Mouse (Mus musculus) erythroblast, embryonic 14.5 days (primary cell): Measurements from ENCODE around the gene Map2k2. TPM values are rescaled to one million over a fixed set of nuclear protein-coding genes. Genes with fewer than 3 reads are reported as not detected.

Experiments
- H3K27me3 ChIP-seq: 2 replicates; pipeline ENCODE4 v1.6.1; 2012; ENCODE audit warnings: inconsistent platforms; ENCODE audit not compliant: control insufficient read depth
- H3K36me3 ChIP-seq: 2 replicates; pipeline ENCODE4 v1.6.1; 2012; ENCODE audit warnings: mild to moderate bottlenecking, inconsistent platforms; ENCODE audit not compliant: control insufficient read depth
- H3K4me1 ChIP-seq: 2 replicates; pipeline ENCODE4 v1.6.1; 2012; ENCODE audit warnings: inconsistent platforms; ENCODE audit not compliant: control insufficient read depth
- H3K4me3 ChIP-seq: replicated peaks from 2 replicates; pipeline ENCODE3; 2012; ENCODE audit warnings: moderate library complexity, mild to moderate bottlenecking, inconsistent platforms
- H3K9me3 ChIP-seq: 2 replicates; pipeline ENCODE4 v1.6.1; 2012; ENCODE audit warnings: low read length, inconsistent platforms, mixed read lengths; ENCODE audit not compliant: control insufficient read depth
- GATA1 ChIP-seq: IDR thresholded peaks from 2 replicates; pipeline ENCODE4 v1.6.1; 2012; ENCODE audit warnings: low read length, inconsistent platforms, mixed read lengths
- TAL1 ChIP-seq: IDR thresholded peaks from 3 replicates; pipeline ENCODE4 v1.6.1; 2012; ENCODE audit warnings: low read length, inconsistent platforms, mixed read lengths
- polyA plus RNA-seq: library from polyadenylated mRNA; stranded (reverse); fragments of >175 nt; gene quantifications from 2 replicates; pipeline ENCODE4 v1.2.3, GENCODE M21; 2012

The Map2k2 gene
- polyA plus RNA-seq, 1 experiment = 89.1 TPM

DNA sequence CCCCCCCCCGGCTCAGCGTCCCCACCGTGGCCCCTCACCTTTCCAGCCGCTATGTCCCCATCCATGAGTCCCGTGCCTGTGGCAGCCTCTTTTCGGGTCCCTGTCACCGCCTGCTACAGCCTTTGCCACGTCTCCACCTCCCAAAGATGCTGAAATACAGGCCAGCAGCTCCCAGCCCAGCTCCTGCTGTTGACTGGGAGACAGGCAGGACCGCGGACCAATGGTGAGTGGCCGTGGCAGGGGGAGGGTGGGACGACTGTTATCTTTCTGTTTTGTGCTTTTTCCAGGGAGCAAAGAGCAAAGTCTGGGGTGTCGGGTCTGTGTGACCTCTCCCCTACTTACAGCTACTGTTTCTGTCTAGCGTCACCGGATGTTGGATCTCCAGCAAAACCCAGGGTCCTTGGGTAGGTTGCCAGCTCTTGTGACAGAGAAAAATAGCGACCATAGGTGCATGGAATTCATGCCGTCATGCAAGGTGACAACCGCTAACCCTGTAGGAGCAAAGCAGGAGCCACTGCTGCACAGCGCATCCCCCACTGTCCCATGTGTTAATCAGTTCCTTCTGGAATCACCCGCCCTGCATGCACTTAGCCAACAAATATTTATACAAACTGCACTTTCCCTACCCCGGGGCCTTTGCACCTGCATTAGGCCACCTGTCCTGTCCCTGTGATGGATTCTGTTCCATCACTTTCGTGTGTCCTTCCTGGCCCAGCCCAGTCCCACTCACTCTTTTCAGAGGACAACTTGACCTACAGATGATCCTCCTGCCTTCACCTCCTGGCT is 13.1 kb upstream of the Map2k2 start:
- Histone ChIP-seq H3K4me3 (peak overlapping the region; percentile 41), H3K4me1 (peaks cover 74% of the 10 kb centered on the region), H3K27me3 (no peaks in the 10 kb centered on the region)

DNA sequence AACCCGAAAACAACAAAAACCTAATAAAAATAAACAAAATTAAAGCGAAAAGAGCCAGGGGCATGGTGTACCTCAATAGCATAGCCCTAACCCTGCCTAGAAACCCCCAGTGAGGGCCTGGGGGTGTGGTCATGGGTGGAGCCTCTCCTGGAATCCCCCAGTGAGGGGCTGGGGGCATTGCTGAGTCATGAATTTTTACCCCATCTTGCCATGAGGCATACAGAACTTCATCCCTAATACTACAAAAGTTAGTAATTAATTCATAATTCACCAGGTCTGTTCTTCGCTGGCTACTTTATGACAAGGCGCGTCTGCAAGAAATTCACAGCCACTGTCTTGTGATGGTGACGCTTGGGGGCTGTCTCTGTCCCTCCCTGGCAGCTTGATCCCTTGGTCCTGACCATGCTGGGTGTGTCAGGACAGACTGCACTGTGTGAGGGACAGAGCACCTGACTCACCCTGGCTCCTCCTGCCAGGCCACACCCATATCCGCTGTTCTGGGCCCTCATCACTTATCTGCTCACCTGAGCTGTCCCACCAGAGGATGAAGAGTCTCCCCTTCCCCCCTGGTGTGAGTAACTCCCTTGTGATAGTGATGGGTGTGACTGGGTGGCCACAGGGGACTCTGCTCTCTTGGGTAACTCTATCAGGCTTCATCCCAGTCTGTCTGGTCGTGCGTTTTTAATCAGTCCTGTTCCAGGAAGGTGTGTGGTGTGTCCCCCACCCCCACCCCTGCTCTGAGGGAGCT is 10.6 kb upstream of the Map2k2 start:
- Histone ChIP-seq H3K4me3 (peak overlapping the region; percentile 1), H3K36me3 (peaks cover 8% of the 10 kb centered on the region), H3K4me1 (peaks cover 79% of the 10 kb centered on the region), H3K27me3 (no peaks in the 10 kb centered on the region), H3K9me3 (peaks cover 6% of the 10 kb centered on the region)
- TF ChIP-seq GATA1 = no peak
- TF ChIP-seq TAL1 = no peak

More for the DNA sequence above, 13.1 kb upstream of the Map2k2 start:
- Histone ChIP-seq H3K9me3 (peaks cover 13% of the 10 kb centered on the region), H3K36me3 (peaks cover 16% of the 10 kb centered on the region)
- no peak for TF ChIP-seq GATA1
- no peak for TF ChIP-seq TAL1

DNA sequence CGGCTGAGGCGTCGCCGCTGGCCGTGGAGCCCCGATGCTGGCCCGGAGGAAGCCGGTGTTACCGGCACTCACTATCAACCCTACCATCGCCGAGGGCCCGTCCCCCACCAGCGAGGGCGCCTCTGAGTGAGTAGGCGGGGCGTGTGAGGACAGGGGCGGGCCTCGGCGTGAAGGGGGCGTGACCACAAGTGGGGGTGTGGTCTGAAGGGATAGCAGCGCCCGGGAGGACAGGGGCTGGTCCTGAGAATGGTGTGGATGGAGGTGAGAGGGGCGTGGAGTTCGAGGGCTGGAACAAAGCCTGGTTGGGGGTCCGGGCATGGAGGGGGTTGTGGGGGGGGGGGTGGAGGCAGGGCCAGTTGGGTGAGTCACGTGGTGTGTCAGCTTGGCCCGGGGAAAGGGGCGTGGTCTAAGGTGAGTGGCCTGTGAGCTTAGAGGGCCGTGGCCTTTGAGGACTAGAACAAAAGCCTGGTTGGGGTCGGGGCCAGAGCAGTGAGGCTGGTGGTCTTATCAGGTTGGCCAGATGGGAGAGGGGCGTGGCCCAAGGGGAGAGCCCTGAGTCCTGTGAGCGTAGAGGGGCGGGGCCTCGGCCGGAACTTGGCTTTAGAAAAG is 502 bp downstream of the Map2k2 start:
- peak overlapping the region; percentile 82 for H3K4me3 ChIP-seq
- H3K9me3 ChIP-seq = no peaks in the 10 kb centered on the region
- H3K4me1 ChIP-seq = peaks cover 91% of the 10 kb centered on the region
- H3K27me3 ChIP-seq = no peaks in the 10 kb centered on the region
- H3K36me3 ChIP-seq = peaks cover 43% of the 10 kb centered on the region
- TF ChIP-seq GATA1 = no peak
- peak; percentile 61 for TF ChIP-seq TAL1

DNA sequence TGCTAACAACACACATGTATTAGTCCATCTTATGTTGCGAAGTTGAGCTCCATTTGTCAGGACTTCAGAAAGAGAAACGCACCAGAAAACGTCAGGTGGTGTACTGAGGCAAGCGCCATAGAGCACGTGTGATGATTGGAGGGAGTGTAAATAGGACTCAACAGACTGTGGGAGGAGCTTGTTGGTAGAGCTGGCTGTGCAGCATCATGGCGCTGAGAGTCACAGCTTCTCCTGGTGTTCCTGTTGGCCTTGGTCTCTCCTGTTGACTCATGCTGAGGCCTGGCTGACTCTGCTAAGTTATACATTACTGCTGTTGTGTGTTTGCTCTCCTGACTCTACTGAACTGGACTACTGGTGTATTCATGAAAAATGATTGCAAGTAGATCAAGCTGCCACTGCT is 7.2 kb downstream of the Map2k2 start:
- no peak for TF ChIP-seq GATA1
- no peak for TF ChIP-seq TAL1
- peaks cover 34% of the 10 kb centered on the region for H3K4me1 ChIP-seq
- no peak overlapping the region for H3K4me3 ChIP-seq
- H3K9me3 ChIP-seq = no peaks in the 10 kb centered on the region
- H3K27me3 ChIP-seq = no peaks in the 10 kb centered on the region
- peaks cover 96% of the 10 kb centered on the region for H3K36me3 ChIP-seq

DNA sequence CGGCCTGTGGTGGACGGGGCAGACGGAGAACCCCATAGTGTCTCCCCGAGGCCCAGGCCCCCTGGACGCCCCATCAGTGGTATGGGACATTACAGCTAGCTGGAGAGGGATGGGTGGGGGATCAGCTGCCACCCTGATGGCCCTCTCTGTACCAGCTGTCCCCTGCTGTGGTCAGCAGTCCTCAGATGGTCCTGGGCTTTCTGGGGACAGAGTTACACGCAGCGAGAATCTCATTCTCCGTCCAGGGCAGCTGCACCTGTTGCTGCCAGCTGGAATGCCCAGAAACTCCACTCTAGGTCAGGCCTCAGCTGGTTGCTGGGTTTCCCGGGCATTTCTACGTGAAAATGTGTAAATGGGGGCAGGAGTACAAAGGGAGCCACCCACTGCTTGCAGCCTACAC is 13.9 kb downstream of the Map2k2 start:
- H3K4me1 ChIP-seq = peaks cover 33% of the 10 kb centered on the region
- peaks cover 96% of the 10 kb centered on the region for H3K36me3 ChIP-seq
- H3K9me3 ChIP-seq = no peaks in the 10 kb centered on the region
- no peak overlapping the region for H3K4me3 ChIP-seq
- no peak for TF ChIP-seq TAL1
- TF ChIP-seq GATA1 = no peak
- H3K27me3 ChIP-seq = no peaks in the 10 kb centered on the region

DNA sequence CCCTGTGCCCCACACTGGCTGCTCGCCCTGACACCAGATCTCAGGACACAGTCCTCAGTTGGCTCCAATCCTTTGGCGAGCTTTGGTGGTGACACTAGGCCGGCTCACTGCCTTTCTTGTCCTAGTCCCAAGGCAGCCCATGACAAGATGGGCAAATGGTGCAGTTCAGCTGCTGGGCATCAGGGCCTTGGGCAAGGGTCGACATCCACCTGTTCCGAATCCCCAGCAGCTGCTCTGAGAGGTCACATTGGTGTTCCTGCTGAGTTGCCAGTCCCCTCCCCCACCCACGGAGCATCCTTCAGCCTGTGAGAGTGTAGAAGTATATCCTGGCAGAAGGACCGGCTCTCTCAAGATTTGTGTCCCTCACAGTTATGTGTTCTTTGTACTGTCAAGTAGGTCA is 14.9 kb downstream of the Map2k2 start:
- Histone ChIP-seq H3K36me3 (peaks cover 93% of the 10 kb centered on the region), H3K4me3 (no peak overlapping the region), H3K9me3 (no peaks in the 10 kb centered on the region), H3K27me3 (no peaks in the 10 kb centered on the region), H3K4me1 (peaks cover 34% of the 10 kb centered on the region)
- TF ChIP-seq GATA1 (no peak), TAL1 (no peak)

DNA sequence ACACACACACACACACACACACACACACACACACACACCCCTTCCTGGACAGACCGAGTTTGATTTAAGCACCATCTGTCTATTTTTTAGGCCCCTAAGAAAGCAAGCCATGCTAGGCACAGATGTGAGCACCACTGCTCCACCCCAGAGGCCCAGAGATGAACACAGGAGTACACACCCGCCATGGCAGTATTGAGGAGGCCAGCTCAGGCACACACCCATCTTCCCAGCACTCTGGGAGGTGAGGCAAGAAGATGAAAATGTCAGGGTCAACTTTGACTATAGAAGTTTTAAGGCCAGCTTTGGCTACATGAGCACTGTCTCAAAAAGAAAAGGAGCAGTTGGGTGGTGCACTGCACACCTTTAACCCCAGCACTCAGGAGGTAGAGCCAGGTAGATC is 17.2 kb downstream of the Map2k2 start:
- Histone ChIP-seq H3K4me3 (no peak overlapping the region), H3K27me3 (peaks cover 3% of the 10 kb centered on the region; the same call in 1 of the 2 replicates), H3K36me3 (peaks cover 73% of the 10 kb centered on the region), H3K9me3 (no peaks in the 10 kb centered on the region), H3K4me1 (peaks cover 44% of the 10 kb centered on the region)
- TF ChIP-seq TAL1 (no peak), GATA1 (no peak)

DNA sequence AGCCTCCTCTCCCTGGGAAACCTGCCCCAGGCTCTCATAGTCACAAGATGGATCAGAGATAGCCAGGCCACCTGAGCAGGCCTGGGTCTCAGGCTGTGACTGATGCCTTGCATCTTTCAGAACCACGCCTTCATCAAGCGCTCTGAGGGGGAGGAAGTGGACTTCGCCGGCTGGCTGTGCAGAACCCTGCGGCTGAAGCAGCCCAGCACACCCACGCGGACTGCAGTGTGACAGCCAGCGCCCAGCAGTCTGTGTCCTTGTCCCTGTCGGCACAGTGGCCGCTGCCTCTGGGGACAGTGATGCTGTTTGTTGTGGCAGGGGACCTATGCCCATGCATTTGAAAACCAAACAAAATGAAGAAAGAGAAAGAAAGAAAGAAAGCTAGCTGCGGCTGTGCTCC is 17.8 kb downstream of the Map2k2 start:
- no peak overlapping the region for H3K4me3 ChIP-seq
- TF ChIP-seq GATA1 (no peak), TAL1 (no peak)
- peaks cover 50% of the 10 kb centered on the region for H3K4me1 ChIP-seq
- peaks cover 5% of the 10 kb centered on the region for H3K27me3 ChIP-seq
- H3K36me3 ChIP-seq = peaks cover 69% of the 10 kb centered on the region
- no peaks in the 10 kb centered on the region for H3K9me3 ChIP-seq

DNA sequence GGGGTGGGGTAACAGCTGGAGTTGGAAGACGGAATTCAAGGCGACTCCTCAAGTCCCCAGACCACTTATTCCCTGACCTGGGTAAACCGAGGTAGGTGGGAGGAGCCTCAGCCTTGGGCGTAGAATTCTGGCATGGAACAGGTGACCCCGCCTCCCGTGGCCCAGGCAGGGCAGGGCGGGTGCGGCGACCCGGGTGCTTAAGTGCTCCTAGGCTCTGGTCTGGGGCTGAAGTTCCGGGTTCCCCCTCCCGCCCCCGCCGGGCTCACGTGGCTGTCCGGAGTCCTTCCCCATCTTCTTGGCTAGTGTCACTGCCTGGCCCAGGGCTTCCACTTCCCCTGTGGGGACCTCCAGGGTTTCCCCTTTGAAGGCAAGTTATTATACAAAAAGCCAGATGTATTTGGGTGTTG is 28.5 kb downstream of the Map2k2 start:
- no peaks in the 10 kb centered on the region for H3K27me3 ChIP-seq
- H3K36me3 ChIP-seq = peaks cover 15% of the 10 kb centered on the region
- no peaks in the 10 kb centered on the region for H3K9me3 ChIP-seq
- peak overlapping the region; percentile 89 for H3K4me3 ChIP-seq
- no peak for TF ChIP-seq GATA1
- no peak for TF ChIP-seq TAL1
- peaks cover 66% of the 10 kb centered on the region for H3K4me1 ChIP-seq
